Mouse (Mus musculus) layer of hippocampus, adult 2 months (tissue): ENCODE results near the gene Adgrg2. TPM values are rescaled to one million over a fixed set of nuclear protein-coding genes. Genes with fewer than 3 reads are reported as not detected.

Experiments used
- DNase-seq, 2 experiments: peaks; one replicate each; pipeline ENCODE4 v3.0.0; 2022; ENCODE audit warnings: low spot score in 2 of 2
- H3K27ac ChIP-seq: fragments of 200-600 bp; 2 replicates; pipeline ENCODE4 v1.8.1; 2022
- H3K4me3 ChIP-seq: fragments of 200-600 bp; 2 replicates; pipeline ENCODE4 v1.8.1; 2022; ENCODE audit warnings: mild to moderate bottlenecking
- CTCF ChIP-seq: fragments of 200-600 bp; conservative IDR thresholded peaks from 2 replicates; pipeline ENCODE4 v1.8.1; 2022; ENCODE audit warnings: antibody characterized with exemption, mild to moderate bottlenecking, moderate library complexity
- long read RNA-seq, 2 experiments: library from polyadenylated mRNA; stranded (forward); transcript quantifications; one replicate each; pipeline ENCODE4 v2.0.0; 2021; ENCODE audit warnings: borderline mapping rate in 2 of 2
- total RNA-seq, 2 experiments: library from RNA; stranded (reverse); gene quantifications; 2 replicates each; pipeline ENCODE4 v1.2.3; 2021

Adgrg2 gene
- total RNA-seq: 1 to 10 TPM in 1 of 2 experiments, under 1 TPM in 1; 0.59 to 1.1 TPM
- long read RNA-seq, experiment 1: 0 reads
- long read RNA-seq, experiment 2, partial matches to known transcripts: 2 of 2 reads
- long read RNA-seq, experiment 2, other reads (novel, unspliced or antisense): 0 of 2 reads

- DNase-seq: no peak
- no peak for TF ChIP-seq CTCF
- peak within 1 kb of the TSS; percentile 50 for H3K4me3 ChIP-seq
- no peak within 1 kb of the TSS for H3K27ac ChIP-seq
Measured at GRCm38 (mm10) chrX:160390464-160390956, at the start of gene Adgrg2. Gene Adgrg2, plus strand, starts transcription at chrX:160390690.

GRCm38 (mm10) chrX:160350995-160351394 is 39.5 kb upstream of the Adgrg2 start:
- no peak for DNase-seq

DNA sequence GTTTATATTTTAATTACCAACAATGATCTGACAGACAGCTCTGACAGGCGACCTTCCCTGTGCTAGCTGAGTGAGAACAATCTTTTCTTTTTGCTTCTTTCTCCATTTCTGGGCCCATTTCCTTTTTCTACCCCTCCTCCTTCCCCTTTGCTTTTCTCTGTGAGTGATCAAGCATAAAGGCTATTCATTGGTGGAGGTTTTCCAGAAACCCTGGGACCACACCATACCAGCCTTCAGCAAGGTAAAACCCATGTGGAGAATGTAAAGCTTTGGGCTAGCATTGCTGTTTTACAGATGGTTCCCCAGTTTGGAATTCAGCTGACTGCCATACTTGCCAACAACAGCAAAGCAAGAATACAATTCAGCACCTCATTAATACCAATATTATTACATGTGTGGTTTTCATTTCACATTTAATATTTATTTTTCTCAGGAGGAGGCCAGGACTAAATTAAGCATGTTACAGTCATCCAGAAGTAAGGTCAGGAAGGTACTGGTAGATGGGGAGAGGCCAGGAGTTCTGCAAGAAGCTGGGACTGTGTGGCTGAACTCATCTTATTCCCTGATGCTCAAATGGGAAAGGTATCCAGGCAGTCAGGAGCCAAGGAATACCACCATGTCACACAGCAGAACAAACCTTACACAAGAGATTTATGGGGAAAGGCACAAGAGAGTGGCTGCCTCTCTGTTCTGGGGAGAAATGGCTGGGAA is 38.4 kb upstream of the Adgrg2 start:
- Histone ChIP-seq H3K27ac (no peak overlapping the region), H3K4me3 (no peak overlapping the region)
- DNase-seq: no peak
- TF ChIP-seq CTCF: no peak

More at GRCm38 (mm10) chrX:160350995-160351394, 39.5 kb upstream of the Adgrg2 start:
- H3K27ac ChIP-seq: no peak overlapping the region
- no peak for TF ChIP-seq CTCF
- H3K4me3 ChIP-seq: no peak overlapping the region

DNA sequence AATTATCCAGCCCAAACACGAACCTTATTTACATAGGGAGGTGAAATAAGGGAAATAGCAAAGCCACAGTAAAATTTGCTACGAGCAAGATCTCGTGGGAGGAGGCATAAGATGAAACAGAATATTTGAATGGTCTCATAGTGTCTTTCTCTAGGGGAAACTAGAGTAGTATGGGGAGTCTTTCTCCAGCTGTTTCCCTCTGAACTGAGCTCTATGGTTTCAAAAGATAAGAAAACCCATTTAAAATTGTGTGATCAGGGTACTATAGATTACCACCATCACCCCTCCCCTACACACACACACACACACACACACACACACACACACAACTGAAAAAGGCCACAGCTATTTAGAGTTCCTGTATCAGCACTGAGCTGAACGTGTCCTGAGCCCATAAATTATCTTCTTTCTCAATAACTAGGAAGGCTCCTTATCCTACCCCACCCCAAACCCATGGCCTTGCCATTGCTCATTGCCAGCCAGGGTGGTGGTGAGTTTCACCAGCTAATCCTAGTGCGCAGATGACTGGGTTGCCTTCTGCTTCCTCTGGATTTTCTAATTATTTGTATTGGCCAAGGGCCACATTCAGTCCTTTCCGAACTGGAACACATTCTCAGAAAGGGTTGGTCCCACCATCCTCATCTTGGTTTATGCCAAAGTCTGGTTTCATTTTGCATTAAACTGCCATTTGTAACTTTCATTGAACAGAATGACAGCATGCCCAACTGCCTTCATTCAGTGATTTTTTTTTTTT is 5.6 kb upstream of the Adgrg2 start:
- H3K4me3 ChIP-seq: no peak overlapping the region
- no peak for DNase-seq
- H3K27ac ChIP-seq: no peak overlapping the region
- no peak for TF ChIP-seq CTCF

- H3K27ac ChIP-seq: no peak overlapping the region
- no peak for TF ChIP-seq CTCF
- H3K4me3 ChIP-seq: no peak overlapping the region
- DNase-seq: no peak
Measured at GRCm38 (mm10) chrX:160385502-160385772, 5.1 kb upstream of the Adgrg2 start.

- DNase-seq: no peak
- no peak overlapping the region for H3K27ac ChIP-seq
- no peak for TF ChIP-seq CTCF
- no peak overlapping the region for H3K4me3 ChIP-seq
Measured at GRCm38 (mm10) chrX:160412930-160413453, 22.5 kb downstream of the Adgrg2 start.

GRCm38 (mm10) chrX:160413881-160414395 is 23.4 kb downstream of the Adgrg2 start:
- Histone ChIP-seq H3K4me3 (no peak overlapping the region), H3K27ac (no peak overlapping the region)
- DNase-seq: no peak
- TF ChIP-seq CTCF: no peak

DNA sequence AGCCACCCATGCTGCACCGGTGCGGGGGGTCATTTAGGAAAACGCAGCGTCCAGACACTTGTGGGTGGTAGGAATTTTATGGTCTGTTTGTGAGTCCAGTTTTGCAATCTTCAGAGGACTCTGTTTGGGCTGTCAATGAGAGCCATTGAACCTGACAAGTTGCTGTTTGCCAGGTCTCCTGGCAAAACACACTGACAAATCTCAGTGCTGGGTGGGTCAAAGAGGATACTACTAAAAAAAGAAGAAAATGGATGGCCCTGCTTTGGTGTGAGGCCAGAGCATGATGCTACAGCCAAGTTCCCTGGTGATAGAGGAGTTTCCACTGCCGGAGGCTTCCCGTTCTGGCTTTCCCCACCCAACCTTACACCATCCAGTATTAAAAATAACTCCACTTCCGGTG is 27.9 kb downstream of the Adgrg2 start:
- Histone ChIP-seq H3K4me3 (no peak overlapping the region), H3K27ac (no peak overlapping the region)
- no peak for TF ChIP-seq CTCF
- no peak for DNase-seq

DNA sequence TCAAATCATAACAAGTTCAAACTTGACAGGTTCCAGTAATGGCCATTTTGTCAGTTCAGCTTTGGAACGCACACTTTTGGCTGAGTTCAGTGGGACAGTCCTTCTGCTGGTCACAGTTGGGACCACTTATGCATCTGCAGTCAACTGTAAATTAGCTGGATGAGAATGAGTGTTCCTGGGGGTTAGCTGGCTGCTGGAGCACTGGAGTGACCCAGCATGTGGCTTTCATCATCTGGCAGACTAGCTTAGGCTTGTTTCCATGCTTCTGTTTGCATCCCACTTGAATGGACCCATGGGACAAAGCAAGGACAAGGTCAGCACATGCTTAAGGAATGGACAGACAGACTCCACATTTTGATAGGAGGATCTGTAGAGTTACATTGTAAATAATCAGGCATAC is 33.2 kb downstream of the Adgrg2 start:
- TF ChIP-seq CTCF: no peak
- H3K4me3 ChIP-seq: no peak overlapping the region
- H3K27ac ChIP-seq: no peak overlapping the region
- no peak for DNase-seq

- DNase-seq: no peak
- H3K27ac ChIP-seq: no peak overlapping the region
- TF ChIP-seq CTCF: no peak
Measured at GRCm38 (mm10) chrX:160426486-160426885, 36.0 kb downstream of the Adgrg2 start.

GRCm38 (mm10) chrX:160426930-160427329 is 36.4 kb downstream of the Adgrg2 start:
- Histone ChIP-seq H3K27ac (no peak overlapping the region), H3K4me3 (no peak overlapping the region)
- TF ChIP-seq CTCF: no peak
- no peak for DNase-seq

More at GRCm38 (mm10) chrX:160426486-160426885, 36.0 kb downstream of the Adgrg2 start:
- H3K4me3 ChIP-seq: no peak overlapping the region

GRCm38 (mm10) chrX:160432192-160432591 is 41.7 kb downstream of the Adgrg2 start:
- no peak for DNase-seq
- TF ChIP-seq CTCF: no peak
- Histone ChIP-seq H3K27ac (no peak overlapping the region), H3K4me3 (no peak overlapping the region)

- no peak for TF ChIP-seq CTCF
- DNase-seq: no peak
Measured at GRCm38 (mm10) chrX:160441272-160441671, 50.8 kb downstream of the Adgrg2 start.

More at GRCm38 (mm10) chrX:160441272-160441671, 50.8 kb downstream of the Adgrg2 start:
- H3K27ac ChIP-seq: no peak overlapping the region
- H3K4me3 ChIP-seq: no peak overlapping the region
